Mouse (Mus musculus): Measurements from ENCODE around the gene Trpv2. TPM values are rescaled to one million over a fixed set of nuclear protein-coding genes. Genes with fewer than 3 reads are reported as not detected.

Gene Trpv2
- polyA plus RNA-seq, 1 experiment from 2014 or later: 20.9 TPM

GRCm38 (mm10) chr11:62554934-62555517 is 19.3 kb upstream of the Trpv2 start:
- H3K9me3 ChIP-seq (replicated peaks; ENCODE audit: control insufficient read depth, low read length): no peaks in the 10 kb centered on the region
- peak overlapping the region; percentile 54; the same call in 1 of the 2 replicates for H3K4me3 ChIP-seq (replicated peaks; ENCODE audit: low read length)
- peaks cover 21% of the 10 kb centered on the region for H3K4me1 ChIP-seq (ENCODE audit: control insufficient read depth, insufficient read depth, low read length)
- H3K36me3 ChIP-seq (ENCODE audit: control insufficient read depth, insufficient read depth, low read length): peaks cover 21% of the 10 kb centered on the region
- peak overlapping the region; percentile 97 for H3K4me2 ChIP-seq (ENCODE audit: low read depth, low read length)
- ATAC-seq (ENCODE audit: insufficient read depth, low FRiP score): no peak
- H3K27ac ChIP-seq (ENCODE audit: low read length): no peak overlapping the region
- H3K27me3 ChIP-seq (ENCODE audit: control insufficient read depth, insufficient read depth, low read length): no peaks in the 10 kb centered on the region
- H3K9ac ChIP-seq (ENCODE audit: low read length): no peak overlapping the region

- Histone ChIP-seq H3K4me3 (replicated peaks; ENCODE audit: low read length) (no peak overlapping the region), H3K4me2 (ENCODE audit: low read depth, low read length) (no peak overlapping the region), H3K27ac (ENCODE audit: low read length) (no peak overlapping the region; the same call in 1 of the 2 replicates), H3K9ac (ENCODE audit: low read length) (no peak overlapping the region), H3K27me3 (ENCODE audit: control insufficient read depth, insufficient read depth, low read length) (no peaks in the 10 kb centered on the region), H3K4me1 (ENCODE audit: control insufficient read depth, insufficient read depth, low read length) (peaks cover 21% of the 10 kb centered on the region), H3K9me3 (replicated peaks; ENCODE audit: control insufficient read depth, low read length) (no peaks in the 10 kb centered on the region), H3K36me3 (ENCODE audit: control insufficient read depth, insufficient read depth, low read length) (peaks cover 21% of the 10 kb centered on the region)
- ATAC-seq (ENCODE audit: insufficient read depth, low FRiP score): no peak
These were observed 18.3 kb upstream of the Trpv2 start for GRCm38 (mm10) chr11:62555896-62556412.

- H3K36me3 ChIP-seq (ENCODE audit: control insufficient read depth, insufficient read depth, low read length): peaks cover 21% of the 10 kb centered on the region
- H3K4me3 ChIP-seq (replicated peaks; ENCODE audit: low read length): no peak overlapping the region
- H3K27me3 ChIP-seq (ENCODE audit: control insufficient read depth, insufficient read depth, low read length): no peaks in the 10 kb centered on the region
- H3K4me2 ChIP-seq (ENCODE audit: low read depth, low read length): no peak overlapping the region
- H3K27ac ChIP-seq (ENCODE audit: low read length): no peak overlapping the region
- 53% methylated on average over 5 of the region's 5 CpGs for WGBS
- H3K9ac ChIP-seq (ENCODE audit: low read length): no peak overlapping the region
- no peaks in the 10 kb centered on the region for H3K9me3 ChIP-seq (replicated peaks; ENCODE audit: control insufficient read depth, low read length)
- peaks cover 21% of the 10 kb centered on the region for H3K4me1 ChIP-seq (ENCODE audit: control insufficient read depth, insufficient read depth, low read length)
- peak; percentile 41; the same call in 1 of the 2 replicates for ATAC-seq (ENCODE audit: insufficient read depth, low FRiP score)
These were observed 17.1 kb upstream of the Trpv2 start for GRCm38 (mm10) chr11:62557205-62557604.

- 52% methylated on average over 2 of the region's 2 CpGs for WGBS
- Histone ChIP-seq H3K27ac (ENCODE audit: low read length) (no peak overlapping the region), H3K9ac (ENCODE audit: low read length) (no peak overlapping the region), H3K36me3 (ENCODE audit: control insufficient read depth, insufficient read depth, low read length) (peaks cover 21% of the 10 kb centered on the region), H3K4me3 (replicated peaks; ENCODE audit: low read length) (no peak overlapping the region), H3K4me2 (ENCODE audit: low read depth, low read length) (no peak overlapping the region), H3K9me3 (replicated peaks; ENCODE audit: control insufficient read depth, low read length) (no peaks in the 10 kb centered on the region), H3K4me1 (ENCODE audit: control insufficient read depth, insufficient read depth, low read length) (peaks cover 21% of the 10 kb centered on the region), H3K27me3 (ENCODE audit: control insufficient read depth, insufficient read depth, low read length) (no peaks in the 10 kb centered on the region)
- ATAC-seq (ENCODE audit: insufficient read depth, low FRiP score): no peak
These were observed 16.1 kb upstream of the Trpv2 start for GRCm38 (mm10) chr11:62558152-62558551.

GRCm38 (mm10) chr11:62558961-62559646 is 15.2 kb upstream of the Trpv2 start:
- no peak overlapping the region for H3K27ac ChIP-seq (ENCODE audit: low read length)

GRCm38 (mm10) chr11:62560463-62561016 is 13.7 kb upstream of the Trpv2 start:
- WGBS: 29% methylated on average over 43 of the region's 43 CpGs
- H3K27ac ChIP-seq (ENCODE audit: low read length): no peak overlapping the region
- H3K36me3 ChIP-seq (ENCODE audit: control insufficient read depth, insufficient read depth, low read length): no peaks in the 10 kb centered on the region
- H3K4me2 ChIP-seq (ENCODE audit: low read depth, low read length): peak overlapping the region; percentile 64
- peak overlapping the region; percentile 61 for H3K9ac ChIP-seq (ENCODE audit: low read length)
- no peaks in the 10 kb centered on the region for H3K9me3 ChIP-seq (replicated peaks; ENCODE audit: control insufficient read depth, low read length)
- no peaks in the 10 kb centered on the region; the same call in 1 of the 2 replicates for H3K4me1 ChIP-seq (ENCODE audit: control insufficient read depth, insufficient read depth, low read length)
- peak overlapping the region; percentile 40 for H3K4me3 ChIP-seq (replicated peaks; ENCODE audit: low read length)
- no peak for ATAC-seq (ENCODE audit: insufficient read depth, low FRiP score)
- no peaks in the 10 kb centered on the region for H3K27me3 ChIP-seq (ENCODE audit: control insufficient read depth, insufficient read depth, low read length)

More at GRCm38 (mm10) chr11:62558961-62559646, 15.2 kb upstream of the Trpv2 start:
- Histone ChIP-seq H3K4me1 (ENCODE audit: control insufficient read depth, insufficient read depth, low read length) (peaks cover 11% of the 10 kb centered on the region), H3K9ac (ENCODE audit: low read length) (no peak overlapping the region), H3K4me3 (replicated peaks; ENCODE audit: low read length) (no peak overlapping the region), H3K27me3 (ENCODE audit: control insufficient read depth, insufficient read depth, low read length) (no peaks in the 10 kb centered on the region), H3K4me2 (ENCODE audit: low read depth, low read length) (no peak overlapping the region), H3K36me3 (ENCODE audit: control insufficient read depth, insufficient read depth, low read length) (peaks cover 12% of the 10 kb centered on the region; the same call in 1 of the 2 replicates), H3K9me3 (replicated peaks; ENCODE audit: control insufficient read depth, low read length) (no peaks in the 10 kb centered on the region)
- ATAC-seq (ENCODE audit: insufficient read depth, low FRiP score): no peak; the same call in 1 of the 2 replicates
- WGBS: 49% methylated on average over 6 of the region's 6 CpGs

GRCm38 (mm10) chr11:62563590-62563989 is 10.7 kb upstream of the Trpv2 start:
- Histone ChIP-seq H3K4me3 (replicated peaks; ENCODE audit: low read length) (no peak overlapping the region), H3K27me3 (ENCODE audit: control insufficient read depth, insufficient read depth, low read length) (no peaks in the 10 kb centered on the region), H3K9me3 (replicated peaks; ENCODE audit: control insufficient read depth, low read length) (no peaks in the 10 kb centered on the region), H3K9ac (ENCODE audit: low read length) (no peak overlapping the region), H3K4me2 (ENCODE audit: low read depth, low read length) (no peak overlapping the region), H3K4me1 (ENCODE audit: control insufficient read depth, insufficient read depth, low read length) (peaks cover 3% of the 10 kb centered on the region; the same call in 1 of the 2 replicates), H3K27ac (ENCODE audit: low read length) (no peak overlapping the region), H3K36me3 (ENCODE audit: control insufficient read depth, insufficient read depth, low read length) (no peaks in the 10 kb centered on the region)
- no peak for ATAC-seq (ENCODE audit: insufficient read depth, low FRiP score)
- 80% methylated on average over 2 of the region's 2 CpGs for WGBS

- Histone ChIP-seq H3K27me3 (ENCODE audit: control insufficient read depth, insufficient read depth, low read length) (no peaks in the 10 kb centered on the region), H3K27ac (ENCODE audit: low read length) (no peak overlapping the region), H3K4me3 (replicated peaks; ENCODE audit: low read length) (no peak overlapping the region), H3K4me2 (ENCODE audit: low read depth, low read length) (no peak overlapping the region), H3K4me1 (ENCODE audit: control insufficient read depth, insufficient read depth, low read length) (peaks cover 3% of the 10 kb centered on the region; the same call in 1 of the 2 replicates), H3K36me3 (ENCODE audit: control insufficient read depth, insufficient read depth, low read length) (no peaks in the 10 kb centered on the region), H3K9me3 (replicated peaks; ENCODE audit: control insufficient read depth, low read length) (no peaks in the 10 kb centered on the region), H3K9ac (ENCODE audit: low read length) (no peak overlapping the region)
- ATAC-seq (ENCODE audit: insufficient read depth, low FRiP score): no peak
- 57% methylated on average over 7 of the region's 7 CpGs for WGBS
These were observed 8.5 kb upstream of the Trpv2 start for GRCm38 (mm10) chr11:62565747-62566146.

GRCm38 (mm10) chr11:62566211-62566610 is 8.1 kb upstream of the Trpv2 start:
- Histone ChIP-seq H3K4me3 (replicated peaks; ENCODE audit: low read length) (no peak overlapping the region), H3K9me3 (replicated peaks; ENCODE audit: control insufficient read depth, low read length) (no peaks in the 10 kb centered on the region), H3K27ac (ENCODE audit: low read length) (no peak overlapping the region), H3K27me3 (ENCODE audit: control insufficient read depth, insufficient read depth, low read length) (no peaks in the 10 kb centered on the region), H3K9ac (ENCODE audit: low read length) (no peak overlapping the region), H3K36me3 (ENCODE audit: control insufficient read depth, insufficient read depth, low read length) (no peaks in the 10 kb centered on the region), H3K4me2 (ENCODE audit: low read depth, low read length) (no peak overlapping the region), H3K4me1 (ENCODE audit: control insufficient read depth, insufficient read depth, low read length) (peaks cover 3% of the 10 kb centered on the region; the same call in 1 of the 2 replicates)
- WGBS: 63% methylated on average over 1 of the region's 1 CpGs
- ATAC-seq (ENCODE audit: insufficient read depth, low FRiP score): no peak
